In the genomic region with DNA sequence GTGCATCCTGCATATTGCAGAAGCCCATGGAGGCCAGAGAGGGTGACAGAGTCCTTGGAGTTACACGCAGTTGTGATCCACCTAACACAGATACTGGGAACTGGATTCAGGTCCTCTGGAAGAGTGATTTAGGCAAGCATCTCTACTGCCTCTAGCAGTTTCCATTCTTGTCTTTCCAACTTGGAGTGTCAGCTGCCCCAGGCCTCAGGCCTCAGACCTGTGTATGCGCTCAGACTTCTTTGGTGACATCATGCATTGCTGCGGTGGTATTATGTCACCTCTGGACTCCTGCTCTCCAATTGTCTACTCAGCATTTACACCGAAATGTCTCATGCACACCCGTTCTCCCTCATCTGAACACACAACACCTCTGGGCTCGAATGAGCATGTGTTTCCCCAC, we compare ENCODE assay signal across 16 mouse cellular contexts.
"Had no signal": no experiment of that assay in that cellular context is flagged by ENCODE, and none has a peak within 500 bp of the region (broad histone marks: within the 10 kb centered on the region; RNA-seq: fewer than 3 reads in every experiment).

No protein-coding gene starts in this region.

- H3K36me3 ChIP-seq: neural tube, embryonic 13.5 days; neural tube, embryonic 15.5 days; stomach, embryonic 15.5 days had no signal

- H3K4me1 ChIP-seq: neural tube, embryonic 13.5 days; neural tube, embryonic 15.5 days; stomach, embryonic 15.5 days had no signal

- H3K9me3 ChIP-seq: neural tube, embryonic 13.5 days; neural tube, embryonic 15.5 days; stomach, embryonic 15.5 days had no signal

- DNase-seq: retina, postnatal 1 day; right cerebral cortex, adult 18-20 months; right cerebral cortex, postnatal 14 days; right cerebral cortex, postnatal 25 days; right cerebral cortex, postnatal 4 days; spleen, adult 18-20 months; thymus, adult 18-20 months; thymus, adult 2 months; thymus, postnatal 14 days; thymus, postnatal 25 days; thymus, postnatal 36 days; thymus, postnatal 4 days had no signal

- H3K27me3 ChIP-seq: neural tube, embryonic 13.5 days; neural tube, embryonic 15.5 days; stomach, embryonic 15.5 days had no signal

- H3K27ac ChIP-seq: neural tube, embryonic 13.5 days; neural tube, embryonic 15.5 days; stomach, embryonic 15.5 days; stomach, postnatal 0 days had no signal

- H3K4me3 ChIP-seq: neural tube, embryonic 13.5 days; neural tube, embryonic 15.5 days; stomach, embryonic 15.5 days had no signal
